Mouse (Mus musculus): Measurements from ENCODE around the gene Miga2. TPM values are rescaled to one million over a fixed set of nuclear protein-coding genes. Genes with fewer than 3 reads are reported as not detected.

Gene Miga2
- total RNA-seq, 1 experiment from 2014 or later, result 6.9 TPM

DNA sequence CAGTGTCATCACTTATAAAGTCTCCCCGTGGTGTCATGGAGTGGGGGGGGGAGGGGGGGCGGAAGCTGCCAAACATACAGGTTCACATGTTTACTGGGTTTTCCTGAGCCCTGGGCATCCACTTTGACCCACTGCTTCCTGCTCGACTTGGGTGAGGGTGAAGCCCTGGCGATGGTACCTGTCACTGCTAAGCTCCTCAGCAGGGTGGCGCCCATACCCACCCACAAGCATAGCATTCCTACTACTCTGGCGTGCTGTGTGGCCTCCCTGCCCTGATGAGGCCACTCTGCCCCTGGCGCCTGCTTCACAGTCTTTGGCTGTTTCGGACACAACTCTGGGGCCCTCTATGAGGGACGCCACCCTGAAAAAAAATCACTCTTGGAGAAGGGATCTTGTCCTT, 7.1 kb upstream of the Miga2 start:
- no peak for ATAC-seq (replicated peaks; ENCODE audit: insufficient number of reproducible peaks, low FRiP score, low TSS enrichment, poor library complexity, severe bottlenecking)

DNA sequence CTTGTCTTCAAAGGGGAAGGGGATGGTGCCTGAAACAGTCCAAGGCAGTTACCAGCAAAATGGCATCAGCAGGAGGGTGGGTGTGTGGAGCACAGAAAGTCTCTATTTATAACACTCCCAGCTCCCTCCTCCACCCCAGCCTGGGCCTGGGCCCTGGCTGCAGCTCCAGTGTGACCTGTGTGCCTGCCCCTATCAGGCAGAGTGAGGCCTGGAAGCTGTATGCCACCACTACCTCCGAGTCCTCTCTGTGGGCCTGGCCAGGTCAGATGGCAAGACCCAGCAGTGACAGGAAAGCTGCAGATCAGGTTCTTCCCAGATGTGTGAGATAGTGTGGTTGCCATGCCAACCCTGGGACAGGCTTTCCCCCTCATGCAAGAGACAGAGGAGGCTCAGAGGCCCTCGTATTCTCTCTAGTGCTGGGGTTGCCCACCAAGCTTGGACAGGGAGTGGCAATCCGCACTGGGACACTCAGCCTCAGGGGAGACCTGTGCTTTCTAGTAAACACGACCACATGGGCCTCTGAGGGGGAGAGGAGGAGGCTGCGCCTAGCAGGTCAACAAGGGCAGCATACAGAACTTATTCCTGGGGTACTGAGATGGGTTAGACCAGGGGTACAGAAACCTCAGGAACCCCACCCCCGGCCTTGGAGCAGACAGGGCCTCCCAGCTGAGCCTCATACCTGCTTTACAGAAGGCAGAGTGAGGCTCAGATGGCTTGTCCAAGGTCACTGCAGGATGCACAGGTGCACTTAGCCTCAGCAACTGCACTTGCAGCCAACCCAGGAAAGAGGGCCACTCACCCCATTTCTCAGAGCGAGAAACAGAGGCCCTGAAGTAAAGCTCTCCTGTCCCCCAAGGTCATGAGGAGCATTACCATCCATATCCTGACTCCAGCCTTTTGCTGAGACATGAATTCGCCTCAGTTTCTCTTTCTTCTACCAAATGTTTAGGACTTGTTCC, 6.2 kb upstream of the Miga2 start:
- ATAC-seq (replicated peaks; ENCODE audit: insufficient number of reproducible peaks, low FRiP score, low TSS enrichment, poor library complexity, severe bottlenecking), result no peak

DNA sequence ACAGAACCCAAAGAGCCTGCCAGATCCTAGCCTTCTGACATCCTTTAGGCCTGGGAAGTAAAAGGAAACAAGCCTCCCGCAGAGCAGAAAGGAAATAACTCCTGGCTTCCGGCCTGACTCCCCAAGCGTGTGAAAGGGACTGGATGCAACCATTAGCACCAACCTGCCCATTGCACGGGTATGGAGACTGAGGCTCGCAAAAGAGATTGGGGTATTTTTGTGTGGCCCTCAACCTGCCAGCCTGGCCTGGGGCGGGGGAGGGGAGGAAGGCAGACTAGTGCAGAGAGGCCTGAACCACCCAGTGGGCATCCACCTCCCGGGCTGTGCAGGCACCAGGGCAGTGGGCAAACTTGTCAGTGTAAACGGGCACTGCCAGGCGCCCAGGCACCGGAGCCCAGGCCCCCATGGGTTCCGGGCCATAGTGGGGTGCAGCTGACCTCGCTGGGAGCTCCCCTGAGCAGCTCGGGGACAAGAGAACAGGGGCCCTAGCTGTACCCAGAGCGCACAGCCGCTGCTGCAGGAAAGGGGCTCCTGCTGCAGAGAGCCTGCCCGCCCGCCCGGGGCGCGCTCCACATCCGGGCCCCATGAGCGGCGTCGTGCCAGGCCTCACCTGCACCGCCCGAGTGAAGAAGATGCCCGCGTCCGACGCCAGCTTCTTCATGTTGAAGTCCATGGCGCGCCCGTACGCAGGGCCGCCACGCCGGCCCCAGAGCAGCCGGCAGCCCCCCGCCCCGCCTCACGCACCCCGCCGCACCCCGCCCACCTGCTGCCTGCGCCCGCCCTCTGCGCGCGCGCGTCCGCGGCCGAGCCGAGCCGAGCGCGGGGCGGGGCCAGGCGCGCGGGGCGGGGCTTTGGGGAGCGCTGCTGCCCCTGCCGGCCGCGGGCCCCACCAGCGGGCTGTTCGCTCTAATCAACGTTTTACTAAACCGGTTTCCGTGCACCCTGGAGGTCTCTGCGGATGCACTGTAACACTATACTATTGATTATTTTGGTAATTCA, 5.2 kb upstream of the Miga2 start, which contains the start of gene Sh3glb2:
Sh3glb2 (minus strand) TSS at position 805 of the 999 bp plus-strand sequence.
- ATAC-seq (replicated peaks; ENCODE audit: insufficient number of reproducible peaks, low FRiP score, low TSS enrichment, poor library complexity, severe bottlenecking), result no peak

DNA sequence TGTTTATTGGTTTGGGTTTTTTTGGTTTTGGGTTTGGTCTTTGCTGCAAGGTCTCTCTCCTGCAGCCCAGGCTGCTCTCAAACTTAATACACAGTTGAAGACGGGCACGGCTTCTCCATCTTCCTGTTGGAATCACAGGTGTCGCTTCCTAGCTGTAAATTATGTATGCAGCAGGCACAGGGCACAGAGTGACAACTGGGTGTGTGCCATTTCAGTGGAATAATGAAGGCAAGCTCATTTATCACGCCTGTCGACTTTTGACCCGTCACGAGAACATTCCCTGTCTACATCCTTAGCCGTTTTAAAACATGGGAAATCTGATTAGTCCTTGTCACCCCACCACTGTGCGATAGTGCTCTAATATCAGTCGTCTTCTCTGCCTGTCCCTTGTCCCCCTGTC, 3.4 kb upstream of the Miga2 start:
- ATAC-seq (replicated peaks; ENCODE audit: insufficient number of reproducible peaks, low FRiP score, low TSS enrichment, poor library complexity, severe bottlenecking), result no peak

DNA sequence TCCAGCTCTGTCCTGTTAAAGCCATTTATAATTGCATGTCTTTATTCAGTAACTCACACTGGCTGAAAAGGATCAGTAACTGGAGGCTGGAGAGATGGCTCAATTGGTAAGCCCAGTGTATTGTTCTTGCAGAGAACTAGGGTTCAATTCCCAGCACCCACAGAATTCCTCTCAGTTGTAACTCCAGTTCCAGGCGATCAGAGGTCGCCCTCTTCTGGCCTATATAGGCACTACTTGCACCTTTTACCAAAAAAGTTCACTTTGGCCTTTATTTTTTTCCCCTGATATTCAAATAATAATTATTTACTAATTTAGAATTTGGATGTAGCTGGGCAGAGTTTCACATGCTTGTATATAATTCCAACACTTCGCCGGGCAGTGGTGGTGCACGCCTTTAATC, 1.2 kb upstream of the Miga2 start:
- ATAC-seq (replicated peaks; ENCODE audit: insufficient number of reproducible peaks, low FRiP score, low TSS enrichment, poor library complexity, severe bottlenecking), result no peak

DNA sequence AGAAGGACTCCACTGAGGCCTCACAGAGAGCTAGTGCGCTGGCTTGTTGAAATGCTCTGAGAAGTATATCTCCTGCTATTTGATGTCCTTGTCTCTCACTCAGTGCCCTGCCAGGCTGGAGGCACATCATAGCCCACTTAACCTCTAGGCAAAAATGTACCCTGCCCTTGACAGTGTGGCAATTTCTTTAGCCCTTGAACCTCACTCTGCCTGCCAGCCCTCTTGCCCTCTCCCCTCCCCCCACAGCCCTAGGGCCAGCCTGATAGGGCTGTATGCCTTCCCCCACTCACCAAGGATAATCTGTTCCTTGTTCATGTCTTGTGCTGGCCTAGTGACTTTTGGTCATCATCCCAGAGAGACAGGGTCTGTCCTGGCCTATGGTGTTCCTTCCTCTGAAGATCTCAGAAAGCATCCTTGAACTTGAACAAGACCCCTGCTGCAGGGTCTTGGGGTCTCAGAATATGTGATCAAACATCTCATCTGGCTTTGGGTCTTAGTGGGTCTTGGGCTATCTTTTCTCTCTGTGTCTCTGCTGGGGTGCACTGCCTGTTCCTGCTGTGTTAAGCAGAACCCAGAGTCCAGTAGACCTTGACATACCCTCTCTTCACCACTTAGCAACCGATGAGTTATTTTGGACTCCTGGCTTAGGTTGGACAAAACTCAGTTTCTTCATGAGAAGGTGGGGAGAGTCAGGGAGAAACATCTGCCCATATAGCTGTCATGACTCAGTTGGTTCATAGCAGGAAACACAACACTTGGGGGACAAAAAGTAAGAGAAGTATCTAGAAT, 1.4 kb downstream of the Miga2 start:
- no peak for ATAC-seq (replicated peaks; ENCODE audit: insufficient number of reproducible peaks, low FRiP score, low TSS enrichment, poor library complexity, severe bottlenecking)

DNA sequence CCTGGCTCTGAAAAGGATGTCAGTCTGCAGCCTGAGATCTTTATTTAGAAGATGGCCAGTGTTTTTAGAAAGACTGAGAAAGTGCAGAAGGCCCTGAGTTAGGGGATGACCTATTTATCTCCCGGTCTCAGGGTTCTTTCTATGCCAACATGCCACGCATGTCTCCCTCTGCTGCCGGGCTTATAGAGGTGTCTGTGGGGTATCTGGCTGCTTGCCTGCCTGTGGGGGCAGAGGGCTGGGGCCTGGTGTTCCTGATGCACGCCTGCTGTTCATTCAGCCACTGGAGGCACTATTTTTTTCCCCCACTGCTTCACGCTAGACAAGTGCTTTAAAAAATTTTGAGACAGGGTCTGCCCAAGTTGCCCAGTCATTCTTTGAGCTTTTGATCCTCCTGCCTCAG, 2.2 kb downstream of the Miga2 start:
- ATAC-seq (replicated peaks; ENCODE audit: insufficient number of reproducible peaks, low FRiP score, low TSS enrichment, poor library complexity, severe bottlenecking), result no peak

DNA sequence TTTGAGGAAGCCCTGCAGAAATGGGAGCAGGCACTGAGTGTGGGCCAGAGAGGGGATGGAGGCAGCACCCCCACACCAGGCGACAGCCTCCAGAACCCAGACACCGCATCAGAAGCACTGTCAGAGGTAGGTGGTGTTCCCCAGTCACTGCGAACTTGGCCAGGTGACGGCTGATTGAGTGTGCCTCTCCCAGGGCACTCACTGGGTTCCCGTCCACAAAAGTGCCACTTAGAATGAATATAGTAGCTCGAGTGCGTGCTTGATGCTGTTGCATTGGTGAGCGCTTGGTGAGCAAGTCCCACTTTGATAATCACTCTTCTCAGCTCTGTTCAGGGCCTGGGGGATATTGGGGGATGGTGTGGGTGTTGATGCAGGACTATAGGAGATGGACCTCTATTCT, 7.5 kb downstream of the Miga2 start:
- ATAC-seq (replicated peaks; ENCODE audit: insufficient number of reproducible peaks, low FRiP score, low TSS enrichment, poor library complexity, severe bottlenecking), result no peak

DNA sequence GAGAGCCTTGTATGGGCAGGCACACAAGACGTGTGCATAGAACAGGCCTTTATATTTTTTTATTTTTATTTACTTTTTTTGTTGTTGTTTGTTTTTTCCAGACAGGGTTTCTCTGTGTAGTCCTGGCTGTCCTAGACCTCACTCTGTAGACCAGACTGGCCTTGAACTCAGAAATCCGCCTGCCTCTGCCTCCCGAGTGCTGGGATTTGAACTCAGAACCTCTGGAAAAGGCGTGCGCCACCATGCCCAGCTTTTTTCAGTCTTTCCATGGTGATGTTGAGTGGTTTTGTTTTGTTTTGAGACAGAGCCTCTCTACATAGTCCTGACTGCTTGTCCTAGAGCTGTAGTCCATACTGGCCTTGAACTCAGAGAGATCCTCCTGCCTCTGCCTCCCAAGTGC, 8.7 kb downstream of the Miga2 start:
- ATAC-seq (replicated peaks; ENCODE audit: insufficient number of reproducible peaks, low FRiP score, low TSS enrichment, poor library complexity, severe bottlenecking), result no peak

DNA sequence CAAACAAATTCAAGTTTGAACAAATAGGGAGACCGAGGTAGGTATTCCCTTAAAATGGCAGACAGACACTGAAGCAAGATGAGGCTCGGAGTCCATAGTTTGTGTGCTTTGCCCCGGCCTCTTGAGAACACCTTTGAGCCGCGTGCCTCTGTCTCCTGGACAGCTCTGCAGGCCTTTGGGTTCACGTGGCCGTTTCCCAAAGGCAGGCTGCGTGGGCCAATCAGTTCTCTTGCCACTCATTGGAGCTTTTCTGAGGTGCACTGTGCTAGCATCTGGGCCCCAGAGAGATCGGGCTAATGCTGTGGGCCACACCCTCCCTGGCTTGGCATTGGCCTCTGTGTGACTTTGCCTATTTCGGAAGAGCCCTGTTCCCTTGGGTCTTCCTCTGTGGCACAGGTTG, 11.9 kb downstream of the Miga2 start:
- no peak for ATAC-seq (replicated peaks; ENCODE audit: insufficient number of reproducible peaks, low FRiP score, low TSS enrichment, poor library complexity, severe bottlenecking)

DNA sequence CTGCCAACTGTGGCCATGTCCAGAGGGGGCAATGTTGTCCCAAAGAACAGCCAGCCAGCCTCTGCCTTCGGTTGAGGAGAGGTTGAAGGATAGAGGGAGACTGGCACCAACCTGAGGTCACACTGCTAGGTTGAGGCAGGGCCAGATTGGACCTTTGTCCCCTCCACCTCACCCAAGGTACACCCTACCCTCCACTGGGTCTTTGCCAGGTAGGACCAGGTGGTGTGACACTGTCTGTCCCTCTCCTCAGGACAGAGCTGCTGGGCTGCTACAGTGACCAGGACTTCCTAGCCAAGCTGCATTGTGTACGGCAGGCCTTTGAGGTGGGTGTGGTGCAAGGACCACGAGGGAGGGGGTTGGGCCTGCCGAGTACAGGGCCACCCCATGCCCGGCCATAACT, 13.7 kb downstream of the Miga2 start:
- no peak for ATAC-seq (replicated peaks; ENCODE audit: insufficient number of reproducible peaks, low FRiP score, low TSS enrichment, poor library complexity, severe bottlenecking)

DNA sequence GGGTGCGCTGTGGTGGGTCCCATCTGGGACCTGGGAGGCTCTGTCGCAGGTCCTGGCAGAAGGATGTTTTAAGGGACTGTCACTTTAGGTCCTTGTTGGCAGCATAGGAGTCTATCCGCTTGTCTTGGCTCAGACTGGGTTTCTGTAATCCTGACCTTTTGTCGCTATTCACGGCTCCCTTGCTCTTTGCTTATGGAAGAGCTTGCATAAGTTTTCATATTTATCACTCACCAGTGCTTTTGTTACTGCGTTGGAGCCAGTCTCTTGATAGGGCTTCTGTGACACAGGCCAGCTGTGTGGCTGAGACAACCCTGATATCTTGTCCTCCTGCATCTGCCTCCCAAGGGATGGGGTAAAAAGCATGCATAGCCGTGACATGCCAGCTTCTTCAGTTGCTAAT, 15.3 kb downstream of the Miga2 start:
- ATAC-seq (replicated peaks; ENCODE audit: insufficient number of reproducible peaks, low FRiP score, low TSS enrichment, poor library complexity, severe bottlenecking), result no peak

DNA sequence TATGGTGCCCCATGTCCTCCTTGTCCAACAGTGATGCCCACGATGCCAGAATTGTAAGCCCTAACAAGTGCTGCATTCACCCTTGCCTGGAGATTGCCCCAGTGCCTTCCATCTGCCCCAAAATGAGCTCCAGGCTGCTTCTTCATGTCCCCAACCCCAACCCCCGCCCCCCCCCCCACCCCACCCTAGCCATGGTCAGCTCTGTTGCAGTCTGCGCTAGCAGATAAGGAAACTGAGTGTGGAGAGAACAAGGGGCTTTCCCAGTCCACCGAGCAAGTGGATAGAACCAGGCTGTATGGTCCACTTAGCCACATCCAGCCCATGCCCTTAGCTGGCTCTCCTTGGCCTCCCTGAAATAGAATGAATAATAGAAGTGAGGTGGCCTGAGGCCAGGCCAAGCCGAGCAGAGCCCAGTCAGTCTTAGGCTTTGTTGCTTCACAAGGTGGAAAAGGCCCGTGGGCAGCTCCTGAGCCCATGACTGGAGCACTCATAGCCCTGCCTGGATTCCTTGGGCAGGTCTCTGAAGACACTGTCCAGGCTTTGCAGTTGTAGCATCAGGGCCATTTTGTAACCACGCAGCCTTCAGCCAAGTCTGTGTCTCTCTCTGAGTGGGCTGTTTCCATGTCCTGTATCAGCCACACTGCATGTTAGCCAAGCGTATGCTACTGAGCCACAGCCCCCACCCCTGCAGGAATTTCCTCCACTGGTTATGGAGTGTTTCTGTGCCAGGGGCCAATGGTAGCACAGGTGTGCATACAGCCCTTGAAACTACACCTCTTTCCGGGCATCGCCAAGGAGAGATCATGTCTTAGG, 16.7 kb downstream of the Miga2 start:
- no peak for ATAC-seq (replicated peaks; ENCODE audit: insufficient number of reproducible peaks, low FRiP score, low TSS enrichment, poor library complexity, severe bottlenecking)

DNA sequence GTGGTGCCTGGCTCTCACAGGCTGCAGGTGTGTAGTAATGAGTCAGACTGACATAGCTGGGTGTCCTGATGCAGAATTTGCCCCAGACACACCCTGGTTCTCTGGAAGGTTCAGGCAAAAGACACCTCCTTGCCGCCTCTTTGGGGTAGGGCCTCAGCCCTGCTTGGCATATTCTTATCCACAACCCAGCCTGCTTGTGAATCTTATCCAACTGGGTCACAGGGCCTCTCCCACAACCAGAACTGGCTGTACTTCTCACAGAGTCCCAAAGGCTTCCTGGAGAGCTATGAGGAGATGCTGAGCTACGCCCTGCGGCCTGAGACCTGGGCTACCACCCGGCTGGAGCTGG, 17.3 kb downstream of the Miga2 start:
- no peak for ATAC-seq (replicated peaks; ENCODE audit: insufficient number of reproducible peaks, low FRiP score, low TSS enrichment, poor library complexity, severe bottlenecking)

DNA sequence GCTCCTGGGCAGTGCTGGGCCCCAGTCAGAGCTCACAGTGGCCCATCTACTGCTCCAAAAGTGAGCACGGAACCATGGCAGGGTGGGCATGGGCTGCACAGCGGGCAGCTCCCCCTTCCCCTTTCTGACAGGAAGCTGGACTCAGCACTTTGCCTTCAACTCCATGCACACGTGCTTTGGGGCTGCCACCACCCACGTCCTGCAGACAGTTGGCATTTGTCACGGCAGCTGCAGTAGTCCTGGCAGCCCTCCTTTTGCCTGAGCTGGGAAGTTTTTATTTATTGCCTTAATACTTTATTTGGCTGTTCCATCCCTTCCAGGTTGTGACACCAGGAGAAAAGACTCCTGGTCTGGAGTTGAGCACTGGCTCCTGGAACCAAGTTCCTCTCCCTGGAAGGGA, 20.8 kb downstream of the Miga2 start:
- no peak for ATAC-seq (replicated peaks; ENCODE audit: insufficient number of reproducible peaks, low FRiP score, low TSS enrichment, poor library complexity, severe bottlenecking)

DNA sequence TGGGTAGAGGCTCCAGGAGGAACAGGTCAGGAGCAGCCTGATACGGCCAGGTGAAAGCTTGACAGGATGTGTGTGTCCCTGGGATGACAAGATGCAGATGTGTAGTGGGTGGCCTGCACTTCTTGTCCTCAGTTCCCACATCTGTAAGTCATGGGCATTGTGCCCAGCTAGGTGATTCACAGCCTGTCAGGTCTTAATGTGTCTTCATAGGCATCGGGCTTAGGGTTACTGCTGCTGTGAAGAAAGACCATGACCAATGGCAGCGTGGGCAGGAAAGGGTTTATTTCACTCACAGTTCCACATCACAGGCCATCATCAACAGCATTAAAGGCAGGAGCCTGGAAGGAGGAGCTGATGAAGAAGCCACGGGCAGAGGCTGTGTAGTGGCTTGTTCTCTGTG, 21.6 kb downstream of the Miga2 start:
- ATAC-seq (replicated peaks; ENCODE audit: insufficient number of reproducible peaks, low FRiP score, low TSS enrichment, poor library complexity, severe bottlenecking), result no peak

DNA sequence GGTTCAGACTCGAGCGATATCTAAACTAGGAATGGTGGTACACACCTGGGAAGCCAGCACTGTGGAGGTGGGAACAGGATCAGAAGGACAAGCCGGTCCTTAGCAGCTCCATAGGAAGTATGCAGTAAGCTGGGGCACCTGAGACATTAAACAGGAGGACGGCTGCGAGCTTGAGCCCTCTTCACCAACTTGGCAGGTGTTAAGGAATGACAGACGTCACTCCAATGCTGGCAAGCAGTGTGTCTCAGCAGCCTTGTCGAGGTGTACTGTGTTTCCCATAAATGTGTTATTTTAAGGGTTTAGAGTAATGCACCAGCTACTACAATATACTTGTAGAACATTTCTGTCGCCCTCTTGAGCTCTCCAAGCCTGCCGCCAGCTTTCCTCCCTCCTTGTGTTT, 22.9 kb downstream of the Miga2 start:
- ATAC-seq (replicated peaks; ENCODE audit: insufficient number of reproducible peaks, low FRiP score, low TSS enrichment, poor library complexity, severe bottlenecking), result no peak

DNA sequence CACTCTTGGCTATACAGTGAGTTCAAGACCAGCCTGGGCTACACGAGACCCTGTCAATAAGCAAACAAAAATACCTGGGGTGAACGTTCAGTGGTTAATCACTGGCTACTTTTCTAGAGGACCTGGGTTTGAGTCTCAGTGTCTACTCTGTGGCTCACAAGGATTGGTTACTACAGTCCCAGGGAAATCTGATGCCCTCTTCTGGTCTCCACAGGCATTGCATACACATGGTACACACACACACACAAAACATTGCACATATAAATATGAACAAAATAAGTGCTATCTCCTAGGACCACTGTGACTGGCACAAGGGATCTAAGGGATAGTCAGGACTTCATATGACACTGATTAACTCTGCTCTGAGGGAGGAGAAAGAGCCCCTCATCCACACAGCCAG, 25.0 kb downstream of the Miga2 start:
- ATAC-seq (replicated peaks; ENCODE audit: insufficient number of reproducible peaks, low FRiP score, low TSS enrichment, poor library complexity, severe bottlenecking), result no peak
